Mouse (Mus musculus) bone marrow, adult 2 months (tissue): ENCODE measurements around the gene Txn1. TPM values are rescaled to one million over a fixed set of nuclear protein-coding genes. Genes with fewer than 3 reads are reported as not detected.

Experiments used
- H3K27ac ChIP-seq: fragments of 200-500 bp; 2 replicates; pipeline ENCODE4 v1.5.1; 2012; ENCODE audit warnings: low read depth, mild to moderate bottlenecking, control low read depth, inconsistent platforms, low read length; ENCODE audit not compliant: control insufficient read depth, poor library complexity, insufficient read depth
- H3K4me1 ChIP-seq: fragments of 200-500 bp; 2 replicates; pipeline ENCODE4 v1.6.1; 2011; ENCODE audit warnings: low read length; ENCODE audit not compliant: control insufficient read depth, insufficient read depth
- H3K4me3 ChIP-seq: fragments of 200-500 bp; replicated peaks from 2 replicates; pipeline ENCODE3; 2011; ENCODE audit warnings: mild to moderate bottlenecking, low read depth, low read length, control low read depth; ENCODE audit not compliant: control insufficient read depth
- CTCF ChIP-seq: fragments of 200-500 bp; IDR thresholded peaks from 2 replicates; pipeline ENCODE4 v1.5.1; 2011; ENCODE audit warnings: low read length, control low read depth; ENCODE audit not compliant: control insufficient read depth, insufficient read depth
- POLR2A ChIP-seq: fragments of 200-500 bp; IDR thresholded peaks from 2 replicates; pipeline ENCODE4 v1.6.1; 2011; ENCODE audit warnings: low read depth, mild to moderate bottlenecking, control low read depth, low read length, borderline replicate concordance; ENCODE audit not compliant: control insufficient read depth
- WGBS: fragments of 180-500 bp; shearing (Covaris S2); methylation state at CpG from one replicate; pipeline ENCODE4 v1.1.7; 2018; 5-methylcytosine and 5-hydroxymethylcytosine counted together
- polyA plus RNA-seq: library from polyadenylated mRNA; stranded (reverse); fragments of >200 nt; gene quantifications from 2 replicates; pipeline ENCODE4 v1.2.4, GENCODE M21; 2011; ENCODE audit warnings: low replicate concordance; ENCODE audit not compliant: missing spikeins, insufficient read depth, insufficient read length

Gene Txn1
- polyA plus RNA-seq, 1 experiment: 173 TPM

DNA sequence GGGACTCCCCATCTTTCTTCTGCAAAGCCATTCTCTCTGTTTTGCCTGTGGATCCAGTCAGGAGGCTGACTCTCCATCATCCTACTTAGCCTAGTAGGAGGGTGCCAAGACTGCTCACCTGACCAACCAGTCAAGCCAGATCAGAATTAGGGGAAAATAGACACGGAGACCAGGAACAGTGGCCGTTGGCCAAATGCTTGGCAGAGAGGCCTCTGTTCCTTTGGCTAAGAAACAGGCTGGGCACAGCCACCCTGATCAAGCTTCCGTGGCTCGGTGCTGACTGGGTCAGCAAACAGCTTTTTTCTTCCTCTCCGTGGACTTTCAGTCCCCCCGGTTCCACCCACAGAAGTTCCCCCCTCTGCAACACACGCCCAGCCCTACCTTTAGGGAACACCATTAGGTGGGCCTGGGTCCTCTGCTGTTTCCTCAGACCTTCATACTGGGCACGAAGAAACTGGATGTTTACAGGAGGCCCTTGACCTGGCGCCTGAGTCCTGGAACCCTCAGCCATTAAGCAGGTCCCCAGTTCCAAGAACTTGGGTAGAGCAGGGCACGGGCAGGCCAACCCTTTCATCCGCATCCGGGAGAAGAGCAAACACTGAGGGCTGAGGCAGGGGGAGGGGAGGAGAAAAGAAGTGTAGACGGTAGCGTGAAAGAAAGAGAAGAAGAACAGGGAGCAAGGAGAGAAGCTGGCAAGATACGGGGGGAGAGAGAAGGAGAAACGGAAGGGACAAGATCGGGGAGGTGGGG is 40.8 kb downstream of the Txn1 start:
- Histone ChIP-seq H3K4me1 (no peaks in the 10 kb centered on the region; the same call in 1 of the 2 replicates), H3K4me3 (no peak overlapping the region), H3K27ac (no peak overlapping the region)
- no peak for TF ChIP-seq CTCF
- no peak for TF ChIP-seq POLR2A
- WGBS: 16% methylated on average over 17 of the region's 17 CpGs

- WGBS: 51% methylated on average over 10 of the region's 10 CpGs
- H3K4me1 ChIP-seq: no peaks in the 10 kb centered on the region; the same call in 1 of the 2 replicates
- no peak overlapping the region for H3K4me3 ChIP-seq
- no peak for TF ChIP-seq POLR2A
- no peak for TF ChIP-seq CTCF
- H3K27ac ChIP-seq: no peak overlapping the region
Observed at GRCm38 (mm10) chr4:57914193-57915190, 41.7 kb downstream of the Txn1 start.

GRCm38 (mm10) chr4:57913021-57913420 is 43.2 kb downstream of the Txn1 start:
- H3K27ac ChIP-seq: no peak overlapping the region
- H3K4me1 ChIP-seq: no peaks in the 10 kb centered on the region; the same call in 1 of the 2 replicates
- H3K4me3 ChIP-seq: no peak overlapping the region
- no peak for TF ChIP-seq POLR2A
- TF ChIP-seq CTCF: no peak

GRCm38 (mm10) chr4:57908860-57909259 is 47.4 kb downstream of the Txn1 start:
- H3K27ac ChIP-seq: no peak overlapping the region
- TF ChIP-seq CTCF (no peak), POLR2A (no peak)
- WGBS: 9% methylated on average over 6 of the region's 6 CpGs
- no peak overlapping the region for H3K4me3 ChIP-seq
- no peaks in the 10 kb centered on the region for H3K4me1 ChIP-seq

DNA sequence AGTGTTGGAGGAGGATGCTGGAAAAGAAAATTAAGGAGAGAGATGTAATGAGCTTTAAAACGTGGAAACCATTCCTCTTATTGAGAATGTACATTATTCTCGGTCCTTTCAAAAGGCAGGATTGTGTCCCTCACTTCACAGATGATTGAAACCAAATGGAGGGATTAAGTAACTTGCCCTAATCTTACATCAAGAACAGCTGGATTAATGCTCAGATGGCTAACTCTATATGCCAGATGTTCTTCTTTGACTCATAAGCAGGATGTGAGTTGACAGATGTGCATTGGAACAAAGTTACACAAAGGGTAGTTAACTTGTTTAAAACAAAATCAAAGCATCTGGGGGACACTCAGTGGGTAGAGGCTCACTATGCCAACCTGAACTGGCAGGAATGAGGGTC is 49.5 kb downstream of the Txn1 start:
- no peak for TF ChIP-seq POLR2A
- TF ChIP-seq CTCF: no peak
- H3K4me1 ChIP-seq: no peaks in the 10 kb centered on the region
- no peak overlapping the region for H3K27ac ChIP-seq
- no peak overlapping the region for H3K4me3 ChIP-seq
- 71% methylated on average over 2 of the region's 2 CpGs for WGBS

- TF ChIP-seq CTCF (no peak), POLR2A (no peak)
- WGBS: 35% methylated on average over 9 of the region's 9 CpGs
- H3K4me3 ChIP-seq: no peak overlapping the region
Observed at GRCm38 (mm10) chr4:57904638-57905037, 51.6 kb downstream of the Txn1 start.

DNA sequence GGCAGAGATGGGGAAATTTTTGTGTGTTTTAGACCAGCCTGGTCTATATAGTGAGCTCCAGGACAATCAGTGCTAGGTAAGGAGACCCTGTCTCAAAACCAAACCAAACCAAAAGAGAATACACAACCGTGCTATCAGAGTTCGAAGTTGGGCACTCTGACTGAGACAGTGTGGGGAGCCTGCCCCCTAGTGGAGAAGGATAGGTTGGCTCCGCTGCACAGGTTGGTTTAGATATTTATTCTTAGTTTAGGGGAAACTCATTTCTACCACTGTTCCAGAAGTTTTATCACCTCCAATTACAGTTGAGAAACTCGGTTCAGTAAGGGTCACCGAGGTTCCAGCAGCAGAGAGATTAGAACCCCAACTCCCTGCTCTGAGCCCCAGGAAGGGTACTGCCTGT is 52.0 kb downstream of the Txn1 start:
- TF ChIP-seq POLR2A (no peak), CTCF (peak; percentile 91)
- Histone ChIP-seq H3K4me1 (no peaks in the 10 kb centered on the region), H3K4me3 (no peak overlapping the region), H3K27ac (no peak overlapping the region)
- WGBS: 2% methylated on average over 5 of the region's 5 CpGs

More at GRCm38 (mm10) chr4:57904638-57905037, 51.6 kb downstream of the Txn1 start:
- Histone ChIP-seq H3K4me1 (no peaks in the 10 kb centered on the region), H3K27ac (no peak overlapping the region)

DNA sequence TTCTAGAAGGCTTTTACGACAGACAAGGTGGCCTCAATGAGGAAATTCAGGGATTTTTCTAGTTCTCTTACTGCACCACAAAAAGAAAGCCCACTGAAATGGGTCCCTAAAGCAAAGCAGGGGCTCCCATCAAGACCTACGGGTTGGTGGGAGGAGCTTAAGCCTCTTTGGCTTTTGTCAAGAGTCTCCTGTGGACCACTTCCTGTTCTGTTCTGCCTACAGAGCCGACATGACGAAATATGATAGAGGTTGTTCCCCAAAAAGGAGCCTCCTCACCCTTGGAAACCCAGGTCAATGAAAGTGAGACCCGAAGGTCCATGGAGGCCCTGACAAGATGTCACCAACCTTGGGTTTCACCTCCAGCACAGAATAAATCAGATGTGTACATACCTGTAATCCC is 53.6 kb downstream of the Txn1 start:
- Histone ChIP-seq H3K27ac (no peak overlapping the region), H3K4me3 (no peak overlapping the region), H3K4me1 (no peaks in the 10 kb centered on the region)
- TF ChIP-seq CTCF (no peak), POLR2A (no peak)
- 15% methylated on average over 5 of the region's 5 CpGs for WGBS
